Mouse (Mus musculus): ENCODE results near the gene Fat3. TPM values are rescaled to one million over a fixed set of nuclear protein-coding genes. Genes with fewer than 3 reads are reported as not detected.
A peak's percentile ranks its signal among the peaks of the same experiment; 100 is the strongest.

Fat3 gene
- polyA plus RNA-seq, 1 experiment: 0.12 TPM

DNA sequence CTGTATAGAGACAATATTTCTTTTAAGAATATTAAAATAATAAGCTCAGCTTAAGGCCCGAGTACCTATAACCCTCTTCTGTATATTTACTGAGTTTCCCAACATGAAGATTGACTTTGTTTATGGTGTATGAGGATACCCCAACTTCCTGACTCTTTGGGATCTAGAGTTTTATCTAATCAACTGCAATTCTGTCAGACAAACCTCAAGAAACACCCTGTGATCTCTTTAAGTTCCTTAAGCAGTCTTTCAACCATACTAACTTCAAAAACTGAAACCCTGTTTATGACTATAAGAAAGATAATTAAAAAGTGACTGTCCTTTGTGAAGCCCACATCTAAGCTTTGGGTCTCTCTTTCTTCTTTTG, 546.8 kb downstream of the Fat3 start:
- TF ChIP-seq CTCF (IDR thresholded peaks at IDR 0.05; ENCODE audit: low read depth, low read length) (no peak), POLR2A (IDR thresholded peaks at IDR 0.05; ENCODE audit: borderline replicate concordance, low read depth, low read length) (no peak)
- Histone ChIP-seq H3K4me3 (ENCODE audit: insufficient read depth, low read length) (no peak overlapping the region), H3K27ac (ENCODE audit: insufficient read depth, low read depth, low read length) (no peak overlapping the region), H3K4me1 (ENCODE audit: control insufficient read depth, insufficient read depth, low read length) (no peaks in the 10 kb centered on the region)

- no peak overlapping the region for H3K27ac ChIP-seq (ENCODE audit: insufficient read depth, low read depth, low read length)
- TF ChIP-seq POLR2A (IDR thresholded peaks at IDR 0.05; ENCODE audit: borderline replicate concordance, low read depth, low read length): no peak
- no peak for TF ChIP-seq CTCF (IDR thresholded peaks at IDR 0.05; ENCODE audit: low read depth, low read length)
- no peak overlapping the region for H3K4me3 ChIP-seq (ENCODE audit: insufficient read depth, low read length)
- no peaks in the 10 kb centered on the region for H3K4me1 ChIP-seq (ENCODE audit: control insufficient read depth, insufficient read depth, low read length)
Observed at GRCm38 (mm10) chr9:15953585-15954337, 547.3 kb downstream of the Fat3 start.

DNA sequence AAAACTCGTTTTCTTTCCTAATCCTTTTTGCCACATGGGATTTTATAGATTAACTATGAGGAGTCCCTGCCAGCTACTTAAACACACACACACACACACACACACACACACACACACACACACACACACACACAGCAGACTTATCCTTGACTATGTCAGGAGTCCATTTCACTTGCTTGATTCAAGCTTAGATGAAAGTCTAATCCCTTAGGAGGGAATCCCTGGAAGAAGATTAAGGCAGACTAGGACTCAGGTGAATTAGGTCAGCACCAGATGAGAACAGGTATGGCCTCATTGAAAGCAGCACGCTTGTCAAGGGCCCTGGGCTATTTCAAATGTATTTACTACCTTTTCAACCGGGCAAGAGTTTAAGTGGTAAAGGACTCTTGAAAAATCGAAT, 553.0 kb downstream of the Fat3 start:
- TF ChIP-seq CTCF (IDR thresholded peaks at IDR 0.05; ENCODE audit: low read depth, low read length) (no peak), POLR2A (IDR thresholded peaks at IDR 0.05; ENCODE audit: borderline replicate concordance, low read depth, low read length) (no peak)
- Histone ChIP-seq H3K27ac (ENCODE audit: insufficient read depth, low read depth, low read length) (no peak overlapping the region), H3K4me1 (ENCODE audit: control insufficient read depth, insufficient read depth, low read length) (no peaks in the 10 kb centered on the region), H3K4me3 (ENCODE audit: insufficient read depth, low read length) (no peak overlapping the region)

DNA sequence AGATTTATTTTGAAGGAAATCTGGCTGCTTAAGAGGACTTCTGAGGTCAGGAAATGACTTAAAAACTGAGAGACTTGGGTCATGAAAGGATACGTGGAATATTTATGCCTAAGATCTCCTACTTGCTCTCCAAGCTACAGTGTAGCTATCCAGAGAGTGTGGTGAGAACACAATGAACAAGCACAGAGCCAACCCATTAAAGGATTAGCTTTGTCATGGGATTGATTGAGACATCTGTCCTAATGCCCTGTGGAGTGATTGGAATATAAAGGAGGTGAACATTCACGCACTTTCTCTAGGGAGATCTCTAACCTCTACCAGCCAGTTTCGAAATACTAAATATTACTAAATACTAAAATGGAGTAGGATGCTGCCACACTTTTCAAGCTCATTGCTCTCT, 556.9 kb downstream of the Fat3 start:
- no peak overlapping the region for H3K27ac ChIP-seq (ENCODE audit: insufficient read depth, low read depth, low read length)
- TF ChIP-seq CTCF (IDR thresholded peaks at IDR 0.05; ENCODE audit: low read depth, low read length) (no peak), POLR2A (IDR thresholded peaks at IDR 0.05; ENCODE audit: borderline replicate concordance, low read depth, low read length) (no peak)
- peaks cover 12% of the 10 kb centered on the region for H3K4me1 ChIP-seq (ENCODE audit: control insufficient read depth, insufficient read depth, low read length)
- H3K4me3 ChIP-seq (ENCODE audit: insufficient read depth, low read length): no peak overlapping the region

DNA sequence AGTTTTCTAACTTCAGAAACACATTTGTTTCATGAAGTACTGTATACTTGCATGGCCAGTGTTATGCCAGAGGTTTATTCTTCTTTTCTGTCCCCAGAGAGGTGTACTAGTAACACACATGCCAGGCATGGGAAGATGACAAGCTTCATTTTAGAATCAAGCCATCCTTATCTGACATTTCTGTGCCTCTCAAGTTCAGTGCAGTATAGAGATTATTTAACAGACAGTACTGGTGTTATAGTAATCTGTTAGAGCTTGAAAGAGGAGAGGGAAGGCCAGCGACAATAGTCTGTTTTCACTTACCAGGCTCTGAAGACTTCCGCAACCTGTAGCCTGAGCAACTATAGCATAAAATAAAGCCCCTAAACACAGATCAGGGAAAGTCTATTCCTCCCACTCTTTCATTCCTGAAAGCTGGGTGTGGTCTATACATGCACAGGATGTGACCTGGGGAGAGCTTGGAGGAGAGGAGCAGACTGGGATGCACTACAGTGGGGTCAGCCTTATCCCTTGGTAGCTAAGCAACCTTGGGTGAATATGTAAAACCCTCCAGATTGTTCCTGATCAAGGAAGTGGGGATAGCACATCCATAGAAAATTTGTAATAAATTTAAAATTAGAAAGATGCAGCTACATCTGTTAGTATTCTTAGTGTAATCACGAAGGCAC, 557.5 kb downstream of the Fat3 start:
- Histone ChIP-seq H3K4me1 (ENCODE audit: control insufficient read depth, insufficient read depth, low read length) (peaks cover 12% of the 10 kb centered on the region), H3K4me3 (ENCODE audit: insufficient read depth, low read length) (no peak overlapping the region), H3K27ac (ENCODE audit: insufficient read depth, low read depth, low read length) (no peak overlapping the region)
- no peak for TF ChIP-seq POLR2A (IDR thresholded peaks at IDR 0.05; ENCODE audit: borderline replicate concordance, low read depth, low read length)

DNA sequence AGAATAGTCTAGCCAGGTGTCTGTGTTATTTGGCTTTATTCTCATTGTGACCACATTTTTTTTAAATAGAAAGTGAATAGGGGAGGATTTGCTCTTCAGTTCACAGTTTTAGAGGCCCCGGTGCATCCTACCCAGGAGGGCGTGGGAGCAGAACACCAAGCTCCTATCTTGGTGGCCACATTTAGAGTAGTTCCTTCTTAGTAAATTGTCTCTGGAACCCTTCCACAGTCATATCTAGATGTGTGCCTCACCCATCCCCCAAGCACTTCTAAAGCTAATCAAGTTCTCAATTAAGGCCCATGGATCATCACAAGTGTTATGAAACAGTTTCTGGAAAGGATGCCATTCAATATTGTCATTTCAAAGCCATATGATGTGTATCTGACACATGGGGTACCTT, 559.3 kb downstream of the Fat3 start:
- peaks cover 12% of the 10 kb centered on the region for H3K4me1 ChIP-seq (ENCODE audit: control insufficient read depth, insufficient read depth, low read length)
- TF ChIP-seq POLR2A (IDR thresholded peaks at IDR 0.05; ENCODE audit: borderline replicate concordance, low read depth, low read length): no peak
- TF ChIP-seq CTCF (IDR thresholded peaks at IDR 0.05; ENCODE audit: low read depth, low read length): no peak
- no peak overlapping the region for H3K27ac ChIP-seq (ENCODE audit: insufficient read depth, low read depth, low read length)
- no peak overlapping the region for H3K4me3 ChIP-seq (ENCODE audit: insufficient read depth, low read length)

GRCm38 (mm10) chr9:15940933-15941673, 560.0 kb downstream of the Fat3 start:
- Histone ChIP-seq H3K27ac (ENCODE audit: insufficient read depth, low read depth, low read length) (no peak overlapping the region), H3K4me1 (ENCODE audit: control insufficient read depth, insufficient read depth, low read length) (peaks cover 12% of the 10 kb centered on the region), H3K4me3 (ENCODE audit: insufficient read depth, low read length) (no peak overlapping the region)
- TF ChIP-seq POLR2A (IDR thresholded peaks at IDR 0.05; ENCODE audit: borderline replicate concordance, low read depth, low read length): no peak
- no peak for TF ChIP-seq CTCF (IDR thresholded peaks at IDR 0.05; ENCODE audit: low read depth, low read length)

DNA sequence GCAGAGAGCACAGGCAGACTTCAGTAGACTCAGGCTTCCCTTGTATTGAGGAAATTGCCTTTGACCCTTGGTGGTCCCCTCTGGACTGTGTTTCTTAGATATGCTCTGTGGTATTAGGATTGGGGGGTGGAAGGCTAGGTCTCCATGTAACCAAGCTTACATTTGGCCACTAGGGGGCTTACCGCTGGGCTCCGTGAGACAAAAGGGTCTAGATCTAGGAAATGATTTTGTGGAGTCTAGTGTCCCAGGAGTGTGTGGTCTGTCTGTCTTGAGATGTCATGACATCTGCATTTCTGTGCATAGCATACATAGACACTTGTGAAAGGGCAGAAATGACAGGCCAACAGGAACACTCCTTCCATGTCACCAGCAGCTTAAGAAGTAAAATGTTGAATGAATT, 561.5 kb downstream of the Fat3 start:
- TF ChIP-seq CTCF (IDR thresholded peaks at IDR 0.05; ENCODE audit: low read depth, low read length) (peak; percentile 44), POLR2A (IDR thresholded peaks at IDR 0.05; ENCODE audit: borderline replicate concordance, low read depth, low read length) (no peak)
- no peak overlapping the region for H3K4me3 ChIP-seq (ENCODE audit: insufficient read depth, low read length)
- peaks cover 12% of the 10 kb centered on the region for H3K4me1 ChIP-seq (ENCODE audit: control insufficient read depth, insufficient read depth, low read length)
- no peak overlapping the region for H3K27ac ChIP-seq (ENCODE audit: insufficient read depth, low read depth, low read length)

DNA sequence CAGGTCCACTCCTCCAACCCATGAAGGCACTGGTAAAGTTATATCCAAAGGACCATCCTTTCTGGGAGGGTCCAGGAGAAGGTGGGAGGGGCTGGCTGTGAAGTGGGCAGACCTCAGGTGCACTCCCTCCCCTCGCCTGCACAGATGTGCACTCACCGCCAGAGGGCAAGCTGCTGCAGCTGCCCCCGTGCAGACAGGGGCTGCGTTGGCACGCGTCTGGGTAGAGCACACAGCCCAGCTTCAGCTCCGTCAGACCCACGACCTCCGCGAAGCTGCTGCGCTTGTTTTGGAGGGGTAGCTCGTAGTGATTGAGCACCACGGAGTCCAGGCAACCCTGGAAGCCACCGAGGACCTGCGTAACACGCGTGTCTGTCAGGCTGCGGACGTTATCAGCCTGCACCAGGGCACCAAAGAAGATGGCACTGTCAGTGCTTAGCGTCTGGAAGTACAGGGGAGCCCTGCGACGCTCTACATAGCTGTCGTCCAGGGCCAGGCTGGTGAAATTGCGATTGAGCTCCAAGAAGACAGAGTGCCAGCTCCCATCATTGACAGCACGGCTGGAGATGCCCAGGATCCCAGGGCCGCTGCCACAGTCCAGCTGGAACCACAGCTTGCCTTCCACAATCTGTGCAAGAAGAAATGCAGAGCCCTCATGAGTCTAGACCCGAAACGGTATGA, 563.1 kb downstream of the Fat3 start:
- H3K4me3 ChIP-seq (ENCODE audit: insufficient read depth, low read length): no peak overlapping the region
- H3K4me1 ChIP-seq (ENCODE audit: control insufficient read depth, insufficient read depth, low read length): peaks cover 18% of the 10 kb centered on the region
- H3K27ac ChIP-seq (ENCODE audit: insufficient read depth, low read depth, low read length): no peak overlapping the region
- TF ChIP-seq CTCF (IDR thresholded peaks at IDR 0.05; ENCODE audit: low read depth, low read length): no peak
- TF ChIP-seq POLR2A (IDR thresholded peaks at IDR 0.05; ENCODE audit: borderline replicate concordance, low read depth, low read length): no peak

Measured in bone marrow macrophage, adult 2 months (primary cell).